Mouse (Mus musculus): Measurements from ENCODE around the gene Zc3h6.

DNA sequence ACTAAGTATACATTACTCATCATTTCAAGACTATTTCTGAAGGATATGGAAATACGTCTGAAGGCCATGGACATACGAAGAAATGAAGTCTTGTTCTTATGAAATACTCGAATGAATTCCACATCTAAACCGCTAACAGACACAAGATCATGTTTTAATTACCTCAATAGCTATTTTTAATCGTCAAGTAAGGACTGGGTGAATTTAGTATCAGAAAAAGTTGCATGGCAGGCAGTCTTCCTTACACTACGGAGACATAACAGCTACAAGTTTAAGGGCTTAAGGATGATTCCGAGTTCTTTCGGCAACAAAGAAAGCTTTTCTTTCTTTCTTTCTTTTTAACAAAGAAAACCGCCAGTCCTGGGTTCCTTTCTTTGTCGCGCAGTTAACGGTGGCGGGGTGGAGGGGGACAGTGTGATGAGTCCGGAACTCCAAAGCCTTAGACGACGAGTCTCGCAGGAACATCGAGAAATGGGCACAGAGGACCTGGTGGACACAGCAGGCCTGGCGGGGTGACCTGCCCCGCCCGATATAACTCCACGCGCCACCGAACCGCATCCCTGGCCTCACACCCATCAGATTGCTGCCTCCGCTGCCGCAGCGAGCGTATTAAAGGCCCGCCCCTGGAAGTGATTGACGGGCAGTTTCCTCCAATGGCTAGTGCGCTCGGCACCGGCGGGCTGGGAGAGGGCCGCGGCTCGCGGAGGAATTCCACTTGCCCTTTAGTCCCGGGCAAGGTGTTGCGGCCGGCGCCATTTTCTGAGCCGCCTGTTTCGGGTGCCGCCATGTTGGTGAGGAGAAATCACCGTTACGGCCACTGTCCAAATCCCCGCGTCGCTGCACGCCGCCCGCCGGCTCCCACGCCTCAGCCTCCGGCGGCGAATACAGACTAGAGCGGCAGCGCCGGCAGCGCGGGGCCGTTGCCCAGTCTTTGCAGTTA lies at the start of gene Zc3h6:
- TF ChIP-seq GATA1 (IDR thresholded peaks at IDR 0.05; ENCODE audit: borderline replicate concordance, low read length) (peak; percentile 72; the same call in 1 of the 3 replicates), FLI1 (IDR thresholded peaks at IDR 0.05; ENCODE audit: low read length) (no peak)
